Mouse (Mus musculus): ENCODE data around the gene Eci2. TPM values are rescaled to one million over a fixed set of nuclear protein-coding genes. Genes with fewer than 3 reads are reported as not detected.

Eci2 gene
- 100 to 1,000 TPM in 1 of 2 experiments, 10 to 100 TPM in 1; 48.4 to 184 TPM for polyA plus RNA-seq (2012; fragmentation: generic; extraction: Trizol)

DNA sequence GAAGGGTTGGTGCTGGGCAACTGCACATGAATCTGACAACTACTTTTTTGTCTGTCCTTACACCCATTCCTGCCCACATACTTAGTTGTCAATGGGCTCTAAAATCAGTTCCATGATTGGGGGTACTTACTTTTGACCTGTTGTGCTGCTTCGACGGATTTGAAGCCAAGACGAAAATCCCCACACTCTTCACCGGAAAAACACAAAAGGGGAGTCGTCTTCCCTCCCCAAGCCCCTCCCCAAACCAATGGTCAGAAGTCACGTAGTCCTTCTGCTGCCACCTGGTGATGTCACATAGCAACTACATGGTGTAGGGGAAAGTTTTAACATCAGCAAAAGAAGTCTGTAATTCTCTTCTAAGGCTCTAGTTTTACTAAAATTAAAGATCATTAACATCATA, at the start of gene Eci2:
Eci2 (minus strand) TSS at position 218 of the 400 bp plus-strand sequence.

DNA sequence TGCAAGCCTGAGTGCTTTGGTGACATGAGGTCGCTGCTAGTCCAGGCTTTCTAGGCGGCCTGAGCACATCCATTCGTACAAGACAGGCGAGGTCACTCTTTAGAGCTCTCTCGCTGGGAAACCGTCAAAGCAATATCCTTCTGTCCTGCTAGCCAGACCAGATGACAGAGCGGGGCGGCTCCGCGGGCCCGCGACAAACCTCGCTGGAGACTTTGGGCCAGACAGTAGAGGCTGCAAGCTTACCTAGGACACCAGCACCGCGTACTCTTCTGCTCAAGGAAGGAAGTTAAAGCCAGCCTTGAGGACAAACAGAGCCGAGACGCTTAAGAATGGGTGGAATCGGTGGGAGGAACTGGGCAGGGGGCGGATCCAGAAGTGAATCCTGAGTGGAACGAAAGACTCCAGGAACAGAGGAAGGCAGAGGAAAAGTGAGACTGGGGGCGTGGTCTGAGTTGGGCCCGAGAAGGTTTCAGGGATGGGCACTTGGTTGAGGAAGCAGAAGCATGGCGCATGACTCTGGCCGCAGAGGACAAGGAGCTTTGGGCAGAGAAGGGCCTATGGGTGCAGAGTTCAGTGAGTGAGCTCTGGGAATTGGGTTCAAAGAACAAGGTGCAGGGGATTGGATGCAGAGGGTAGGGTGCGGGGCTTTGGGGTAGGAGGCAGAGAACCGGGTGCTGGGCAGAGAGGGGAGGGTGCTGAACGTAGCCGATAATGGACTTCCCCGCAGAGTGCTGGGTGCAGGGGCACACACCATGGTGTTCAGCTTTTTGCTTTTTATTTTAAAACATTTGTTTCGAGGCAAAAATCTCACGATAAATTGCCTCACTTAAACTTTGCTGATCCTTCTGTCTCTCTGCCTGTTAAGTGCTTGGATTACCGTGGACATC, 63.1 kb downstream of the Eci2 start, which contains the start of gene Eci3:
Eci3 (minus strand) TSS at position 300 of the 887 bp plus-strand sequence.

Other genes starting within 250 kb of the Eci2 start
- gene Prpf4b, start 151.8 kb downstream of the Eci2 start, polyA plus RNA-seq (2012; fragmentation: generic; extraction: Trizol): 1 to 10 TPM; 1.4 to 9.5 TPM
- under 1 TPM in 1 of 2 experiments, not detected in 1; 0.04 TPM for gene Fam217a, start 102.8 kb downstream of the Eci2 start, polyA plus RNA-seq (2012; fragmentation: generic; extraction: Trizol)
- not detected for gene 4933417A18Rik, start 102.7 kb downstream of the Eci2 start, polyA plus RNA-seq (2012; fragmentation: generic; extraction: Trizol)
- under 1 TPM in 1 of 2 experiments, not detected in 1; 0.04 TPM for gene Eci3, start 63.3 kb downstream of the Eci2 start, polyA plus RNA-seq (2012; fragmentation: generic; extraction: Trizol)

Measured in C3H10T1/2 (cell line).